Comparison of ENCODE assay signal across 19 mouse cellular contexts in the genomic region with DNA sequence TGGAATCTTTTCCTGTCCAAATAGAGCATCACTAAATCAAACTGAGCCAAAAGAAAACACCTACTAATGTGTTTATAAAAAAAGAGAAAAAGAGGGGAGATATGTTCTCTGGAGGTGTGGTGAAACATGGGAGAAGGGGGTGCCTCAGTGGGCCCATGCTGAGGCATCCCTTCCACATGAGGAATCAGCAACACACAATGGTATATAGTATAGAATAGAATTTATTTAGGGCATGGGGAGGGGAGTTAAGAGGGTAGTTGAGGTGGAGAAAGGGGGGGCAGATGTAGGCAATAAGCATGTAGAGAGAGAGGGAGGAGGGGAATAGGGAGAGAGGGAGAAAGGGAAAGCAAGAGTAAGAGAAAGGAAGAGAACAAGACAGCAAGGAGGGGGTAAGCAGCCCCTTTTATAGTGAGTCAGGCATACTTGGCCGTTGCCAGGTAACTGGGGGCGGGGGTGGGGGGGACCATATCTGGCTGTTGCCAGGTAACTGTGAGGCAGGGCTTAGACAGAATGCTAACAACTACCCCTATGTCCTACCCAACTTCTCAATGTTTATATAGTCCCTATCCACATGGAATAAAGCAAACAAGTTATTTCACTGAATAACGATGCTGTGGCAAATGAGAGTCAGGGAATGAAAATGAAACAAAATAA.
DNase-seq lines count a peak whose midpoint lies in the region; ATAC-seq lines count a peak whose summit lies in the region.
"Had no signal": no experiment of that assay in that cellular context is flagged by ENCODE, and none has a peak within 500 bp of the region (broad histone marks: within the 10 kb centered on the region; RNA-seq: fewer than 3 reads in every experiment).

No protein-coding gene starts in this region.

- H3K27me3 ChIP-seq in hindbrain, embryonic 10.5 days (ENCODE audit: insufficient read depth, poor library complexity, severe bottlenecking) = no peaks in the 10 kb centered on the region
- H3K27me3 ChIP-seq in hindbrain, embryonic 16.5 days (replicated peaks; ENCODE audit: control insufficient read depth, insufficient read depth, low read length) = no peaks in the 10 kb centered on the region
- no peaks in the 10 kb centered on the region for H3K27me3 ChIP-seq in forebrain, embryonic 13.5 days
- H3K27me3 ChIP-seq in hindbrain, embryonic 15.5 days = no peaks in the 10 kb centered on the region
- no peaks in the 10 kb centered on the region for H3K27me3 ChIP-seq in neural tube, embryonic 12.5 days (replicated peaks)
- H3K27me3 ChIP-seq in intestine, embryonic 15.5 days (replicated peaks) = no peaks in the 10 kb centered on the region
- H3K27me3 ChIP-seq: embryonic facial prominence, embryonic 12.5 days; heart, embryonic 13.5 days; liver, embryonic 13.5 days had no signal

- H3K4me3 ChIP-seq in hindbrain, embryonic 10.5 days = no peak overlapping the region
- H3K4me3 ChIP-seq in hindbrain, embryonic 16.5 days (ENCODE audit: low read length) = no peak overlapping the region
- no peak overlapping the region for H3K4me3 ChIP-seq in forebrain, embryonic 13.5 days
- H3K4me3 ChIP-seq in hindbrain, embryonic 15.5 days = no peak overlapping the region
- no peak overlapping the region for H3K4me3 ChIP-seq in neural tube, embryonic 12.5 days
- no peak overlapping the region for H3K4me3 ChIP-seq in intestine, embryonic 15.5 days (replicated peaks)
- H3K4me3 ChIP-seq: embryonic facial prominence, embryonic 12.5 days; heart, embryonic 13.5 days; left cerebral cortex, adult 2 months; liver, embryonic 13.5 days; myocyte had no signal

- H3K9ac ChIP-seq in hindbrain, embryonic 16.5 days (ENCODE audit: low read depth, low read length) = no peak overlapping the region
- no peak overlapping the region for H3K9ac ChIP-seq in forebrain, embryonic 13.5 days
- H3K9ac ChIP-seq in hindbrain, embryonic 15.5 days = no peak overlapping the region
- no peak overlapping the region for H3K9ac ChIP-seq in neural tube, embryonic 12.5 days
- H3K9ac ChIP-seq in intestine, embryonic 15.5 days = no peak overlapping the region
- H3K9ac ChIP-seq: embryonic facial prominence, embryonic 12.5 days; heart, embryonic 13.5 days; liver, embryonic 13.5 days had no signal

- H3K27ac ChIP-seq in hindbrain, embryonic 10.5 days = no peak overlapping the region
- H3K27ac ChIP-seq in hindbrain, embryonic 16.5 days (ENCODE audit: low read depth, low read length) = no peak overlapping the region
- H3K27ac ChIP-seq in forebrain, embryonic 13.5 days = no peak overlapping the region
- H3K27ac ChIP-seq in hindbrain, embryonic 15.5 days (replicated peaks) = no peak overlapping the region
- no peak overlapping the region for H3K27ac ChIP-seq in neural tube, embryonic 12.5 days
- H3K27ac ChIP-seq in intestine, embryonic 15.5 days = no peak overlapping the region
- H3K27ac ChIP-seq: embryonic facial prominence, embryonic 12.5 days; heart, embryonic 13.5 days; left cerebral cortex, adult 2 months; liver, embryonic 13.5 days had no signal

- H3K4me2 ChIP-seq in hindbrain, embryonic 16.5 days (ENCODE audit: low read length) = no peak overlapping the region
- no peak overlapping the region for H3K4me2 ChIP-seq in forebrain, embryonic 13.5 days
- no peak overlapping the region for H3K4me2 ChIP-seq in hindbrain, embryonic 15.5 days
- no peak overlapping the region for H3K4me2 ChIP-seq in neural tube, embryonic 12.5 days (replicated peaks)
- no peak overlapping the region for H3K4me2 ChIP-seq in intestine, embryonic 15.5 days (replicated peaks)
- H3K4me2 ChIP-seq: embryonic facial prominence, embryonic 12.5 days; heart, embryonic 13.5 days; liver, embryonic 13.5 days had no signal

- H3K9me3 ChIP-seq in hindbrain, embryonic 10.5 days = no peaks in the 10 kb centered on the region
- H3K9me3 ChIP-seq in hindbrain, embryonic 16.5 days (ENCODE audit: control insufficient read depth, low read length) = no peaks in the 10 kb centered on the region
- H3K9me3 ChIP-seq in forebrain, embryonic 13.5 days (replicated peaks) = no peaks in the 10 kb centered on the region
- H3K9me3 ChIP-seq in hindbrain, embryonic 15.5 days = no peaks in the 10 kb centered on the region
- no peaks in the 10 kb centered on the region for H3K9me3 ChIP-seq in neural tube, embryonic 12.5 days
- H3K9me3 ChIP-seq in intestine, embryonic 15.5 days = no peaks in the 10 kb centered on the region
- H3K9me3 ChIP-seq: embryonic facial prominence, embryonic 12.5 days; heart, embryonic 13.5 days; liver, embryonic 13.5 days had no signal

- no peak for ATAC-seq in hindbrain, embryonic 16.5 days
- ATAC-seq in forebrain, embryonic 13.5 days = peak; percentile 67; the same call in 1 of the 2 replicates
- ATAC-seq in hindbrain, embryonic 15.5 days (ENCODE audit: low FRiP score, low read depth) = peak; percentile 65; the same call in 1 of the 2 replicates
- ATAC-seq in neural tube, embryonic 12.5 days (ENCODE audit: low FRiP score, low read depth) = peak; percentile 65
- no peak for ATAC-seq in intestine, embryonic 15.5 days

- H3K4me1 ChIP-seq in hindbrain, embryonic 10.5 days (replicated peaks) = no peaks in the 10 kb centered on the region; the same call in 1 of the 2 replicates
- H3K4me1 ChIP-seq in hindbrain, embryonic 16.5 days (ENCODE audit: control insufficient read depth, insufficient read depth, low read depth, low read length) = no peaks in the 10 kb centered on the region
- H3K4me1 ChIP-seq in forebrain, embryonic 13.5 days = no peaks in the 10 kb centered on the region
- no peaks in the 10 kb centered on the region for H3K4me1 ChIP-seq in hindbrain, embryonic 15.5 days (replicated peaks)
- H3K4me1 ChIP-seq in neural tube, embryonic 12.5 days = no peaks in the 10 kb centered on the region
- no peaks in the 10 kb centered on the region for H3K4me1 ChIP-seq in intestine, embryonic 15.5 days (replicated peaks)
- H3K4me1 ChIP-seq: embryonic facial prominence, embryonic 12.5 days; heart, embryonic 13.5 days; liver, embryonic 13.5 days had no signal

- WGBS in hindbrain, embryonic 10.5 days = 67% methylated on average over 3 of the region's 3 CpGs
- 38% methylated on average over 3 of the region's 3 CpGs for WGBS in hindbrain, embryonic 16.5 days
- WGBS in forebrain, embryonic 13.5 days = 52% methylated on average over 3 of the region's 3 CpGs
- WGBS in hindbrain, embryonic 15.5 days = 33% methylated on average over 3 of the region's 3 CpGs
- WGBS in neural tube, embryonic 12.5 days = 61% methylated on average over 3 of the region's 3 CpGs
- 64% methylated on average over 3 of the region's 3 CpGs for WGBS in intestine, embryonic 15.5 days

- DNase-seq in hindbrain, embryonic 10.5 days (ENCODE audit: low spot score) = peak; percentile 35
- DNase-seq in heart, adult 18-20 months = no peak
- DNase-seq in heart, adult 11 months = no peak
- DNase-seq: cerebellum, postnatal 10 days; gastrocnemius, postnatal 36 days; heart, postnatal 4 days; kidney, adult 11 months; kidney, postnatal 14 days; liver, embryonic 13.5 days; right cerebral cortex, postnatal 25 days had no signal

- H3K36me3 ChIP-seq in hindbrain, embryonic 10.5 days = no peaks in the 10 kb centered on the region
- no peaks in the 10 kb centered on the region for H3K36me3 ChIP-seq in hindbrain, embryonic 16.5 days (ENCODE audit: control insufficient read depth, insufficient read depth, low read length)
- H3K36me3 ChIP-seq in forebrain, embryonic 13.5 days (ENCODE audit: poor library complexity, severe bottlenecking) = no peaks in the 10 kb centered on the region
- H3K36me3 ChIP-seq in hindbrain, embryonic 15.5 days = no peaks in the 10 kb centered on the region
- no peaks in the 10 kb centered on the region for H3K36me3 ChIP-seq in neural tube, embryonic 12.5 days
- no peaks in the 10 kb centered on the region for H3K36me3 ChIP-seq in intestine, embryonic 15.5 days
- H3K36me3 ChIP-seq: embryonic facial prominence, embryonic 12.5 days; heart, embryonic 13.5 days; liver, embryonic 13.5 days had no signal

Comparison
In these comparisons a context has a peak if more than half of its experiments do, and no peak if none do; other contexts are left out.
1. ATAC-seq: peak in forebrain, embryonic 13.5 days (single experiment), hindbrain, embryonic 15.5 days (single experiment) and neural tube, embryonic 12.5 days (single experiment); none in hindbrain, embryonic 16.5 days (single experiment) and intestine, embryonic 15.5 days (single experiment).